Mouse (Mus musculus) megakaryocyte, embryonic 14.5 days (primary cell): ENCODE measurements around the gene Chrnb4.

Experiments used
- FLI1 ChIP-seq: IDR thresholded peaks from 2 replicates; pipeline ENCODE4 v1.6.1; 2012; ENCODE audit warnings: low read length, inconsistent platforms, mixed read lengths
- GATA1 ChIP-seq: IDR thresholded peaks from 3 replicates; pipeline ENCODE4 v1.6.1; 2012; ENCODE audit warnings: mixed read lengths, low read length, inconsistent platforms, borderline replicate concordance

GRCm38 (mm10) chr9:55039983-55040382 is 8.6 kb downstream of the Chrnb4 start:
- TF ChIP-seq GATA1 (no peak), FLI1 (no peak)
